Mouse (Mus musculus) limb, embryonic 13.5 days (tissue): ENCODE data around the gene Fat2. TPM values are rescaled to one million over a fixed set of nuclear protein-coding genes. Genes with fewer than 3 reads are reported as not detected.
A peak's percentile ranks its signal among the peaks of the same experiment; 100 is the strongest.

Experiments
- ATAC-seq: fragments of 200-750 bp; cut with Nextera tagmentation; 2 replicates; pipeline ENCODE4 v1.8.0; 2017; ENCODE audit warnings: low read depth, moderate number of reproducible peaks, moderate TSS enrichment; ENCODE audit not compliant: low FRiP score
- H3K27ac ChIP-seq: fragments of 300-500 bp; sonication (generic); 2 replicates; pipeline ENCODE4 v1.5.1; 2015; ENCODE audit warnings: inconsistent platforms, mild to moderate bottlenecking, moderate library complexity
- H3K27me3 ChIP-seq: fragments of 300-500 bp; sonication (generic); 2 replicates; pipeline ENCODE4 v1.6.1; 2015; ENCODE audit warnings: mild to moderate bottlenecking, inconsistent platforms
- H3K36me3 ChIP-seq: fragments of 300-500 bp; sonication (generic); 2 replicates; pipeline ENCODE4 v1.6.1; 2015; ENCODE audit warnings: inconsistent platforms, mild to moderate bottlenecking, moderate library complexity
- H3K4me1 ChIP-seq: fragments of 300-500 bp; sonication (generic); 2 replicates; pipeline ENCODE4 v1.6.1; 2015; ENCODE audit warnings: inconsistent platforms
- H3K4me2 ChIP-seq: fragments of 300-500 bp; sonication (generic); replicated peaks from 2 replicates; pipeline ENCODE4 v1.6.1; 2015; ENCODE audit warnings: inconsistent platforms, mild to moderate bottlenecking, moderate library complexity
- H3K4me3 ChIP-seq: fragments of 300-500 bp; sonication (generic); 2 replicates; pipeline ENCODE4 v1.5.1; 2015; ENCODE audit warnings: moderate library complexity, mild to moderate bottlenecking, inconsistent platforms
- H3K9ac ChIP-seq: fragments of 300-500 bp; sonication (generic); 2 replicates; pipeline ENCODE4 v1.6.1; 2015; ENCODE audit warnings: mild to moderate bottlenecking, inconsistent platforms
- H3K9me3 ChIP-seq: fragments of 300-500 bp; sonication (generic); 2 replicates; pipeline ENCODE4 v1.6.1; 2016; ENCODE audit warnings: inconsistent platforms
- WGBS: fragments of 180-500 bp; shearing (Covaris S2); methylation state at CpG from one replicate; pipeline ENCODE4 v1.1.7; 2015; 5-methylcytosine and 5-hydroxymethylcytosine counted together
- polyA plus RNA-seq: library from polyadenylated mRNA; unstranded; fragments of >200 nt; fragmentation: Nextera tagmentation; extraction: Ambion mirVana; gene quantifications from 2 replicates; pipeline ENCODE4 v1.2.1, GENCODE M21; 2015

Gene Fat2
- polyA plus RNA-seq, 1 experiment from 2014 or later = 0.33 TPM

- WGBS = 83% methylated on average over 9 of the region's 9 CpGs
- no peak for ATAC-seq
- no peak overlapping the region for H3K4me2 ChIP-seq
- H3K27ac ChIP-seq = no peak overlapping the region
- H3K4me3 ChIP-seq = no peak overlapping the region
- no peak overlapping the region for H3K9ac ChIP-seq
- no peaks in the 10 kb centered on the region for H3K27me3 ChIP-seq
- H3K36me3 ChIP-seq = no peaks in the 10 kb centered on the region
- H3K4me1 ChIP-seq = peaks cover 17% of the 10 kb centered on the region; the same call in 1 of the 2 replicates
- H3K9me3 ChIP-seq = 0 out of 2 replicates have a peak, but pooled peaks cover 2% of the 10 kb centered on the region
Observed at GRCm38 (mm10) chr11:55327558-55328409, 8.6 kb downstream of the Fat2 start.

GRCm38 (mm10) chr11:55327111-55327510 lies 9.3 kb downstream of the Fat2 start:
- 85% methylated on average over 5 of the region's 5 CpGs for WGBS
- H3K9me3 ChIP-seq = 0 out of 2 replicates have a peak, but pooled peaks cover 2% of the 10 kb centered on the region
- H3K4me1 ChIP-seq = peaks cover 17% of the 10 kb centered on the region; the same call in 1 of the 2 replicates
- no peak overlapping the region for H3K4me3 ChIP-seq
- no peak overlapping the region for H3K27ac ChIP-seq
- H3K36me3 ChIP-seq = no peaks in the 10 kb centered on the region
- H3K27me3 ChIP-seq = no peaks in the 10 kb centered on the region
- H3K9ac ChIP-seq = no peak overlapping the region
- no peak for ATAC-seq
- H3K4me2 ChIP-seq = no peak overlapping the region

GRCm38 (mm10) chr11:55326211-55326610 lies 10.2 kb downstream of the Fat2 start:
- Histone ChIP-seq H3K27me3 (no peaks in the 10 kb centered on the region), H3K9ac (no peak overlapping the region), H3K9me3 (0 out of 2 replicates have a peak, but pooled peaks cover 2% of the 10 kb centered on the region), H3K4me3 (no peak overlapping the region), H3K4me1 (peaks cover 17% of the 10 kb centered on the region; the same call in 1 of the 2 replicates), H3K4me2 (no peak overlapping the region), H3K27ac (no peak overlapping the region), H3K36me3 (no peaks in the 10 kb centered on the region)
- WGBS = 81% methylated on average over 7 of the region's 7 CpGs
- no peak for ATAC-seq

GRCm38 (mm10) chr11:55323854-55324253 lies 12.5 kb downstream of the Fat2 start:
- Histone ChIP-seq H3K9me3 (no peaks in the 10 kb centered on the region), H3K27ac (no peak overlapping the region), H3K27me3 (no peaks in the 10 kb centered on the region), H3K36me3 (no peaks in the 10 kb centered on the region), H3K4me1 (peaks cover 8% of the 10 kb centered on the region; the same call in 1 of the 2 replicates), H3K4me2 (no peak overlapping the region), H3K9ac (no peak overlapping the region), H3K4me3 (no peak overlapping the region)
- no peak for ATAC-seq
- 66% methylated on average over 8 of the region's 8 CpGs for WGBS

GRCm38 (mm10) chr11:55320990-55321389 lies 15.4 kb downstream of the Fat2 start:
- Histone ChIP-seq H3K4me1 (peaks cover 3% of the 10 kb centered on the region; the same call in 1 of the 2 replicates), H3K9me3 (no peaks in the 10 kb centered on the region), H3K36me3 (no peaks in the 10 kb centered on the region), H3K27ac (no peak overlapping the region), H3K27me3 (no peaks in the 10 kb centered on the region), H3K4me2 (no peak overlapping the region), H3K9ac (no peak overlapping the region), H3K4me3 (no peak overlapping the region)
- 76% methylated on average over 2 of the region's 2 CpGs for WGBS
- ATAC-seq = no peak

GRCm38 (mm10) chr11:55315966-55316365 lies 20.4 kb downstream of the Fat2 start:
- no peak for ATAC-seq
- Histone ChIP-seq H3K4me1 (no peaks in the 10 kb centered on the region), H3K27ac (no peak overlapping the region), H3K9me3 (no peaks in the 10 kb centered on the region), H3K9ac (no peak overlapping the region), H3K27me3 (peaks cover 22% of the 10 kb centered on the region), H3K36me3 (no peaks in the 10 kb centered on the region), H3K4me3 (no peak overlapping the region), H3K4me2 (no peak overlapping the region)
- 83% methylated on average over 6 of the region's 6 CpGs for WGBS

- Histone ChIP-seq H3K36me3 (no peaks in the 10 kb centered on the region), H3K4me1 (no peaks in the 10 kb centered on the region), H3K27ac (no peak overlapping the region), H3K9ac (no peak overlapping the region), H3K9me3 (no peaks in the 10 kb centered on the region), H3K27me3 (peaks cover 22% of the 10 kb centered on the region), H3K4me2 (peak overlapping the region; percentile 39; the same call in 1 of the 2 replicates), H3K4me3 (no peak overlapping the region)
- ATAC-seq = no peak
- 47% methylated on average over 2 of the region's 2 CpGs for WGBS
Observed at GRCm38 (mm10) chr11:55314704-55315047, 21.7 kb downstream of the Fat2 start.

GRCm38 (mm10) chr11:55313768-55314703 lies 22.3 kb downstream of the Fat2 start:
- WGBS = 20% methylated on average over 29 of the region's 29 CpGs
- Histone ChIP-seq H3K4me2 (peak overlapping the region; percentile 39), H3K4me1 (no peaks in the 10 kb centered on the region), H3K27ac (no peak overlapping the region), H3K27me3 (peaks cover 22% of the 10 kb centered on the region), H3K36me3 (no peaks in the 10 kb centered on the region), H3K9ac (no peak overlapping the region), H3K4me3 (0 out of 2 replicates have a peak overlapping the region, but pooled peaks have one; percentile 13), H3K9me3 (no peaks in the 10 kb centered on the region)
- no peak for ATAC-seq

- Histone ChIP-seq H3K9me3 (no peaks in the 10 kb centered on the region), H3K4me3 (no peak overlapping the region), H3K9ac (no peak overlapping the region), H3K27ac (no peak overlapping the region), H3K36me3 (no peaks in the 10 kb centered on the region), H3K4me1 (peaks cover 7% of the 10 kb centered on the region; the same call in 1 of the 2 replicates), H3K27me3 (no peaks in the 10 kb centered on the region), H3K4me2 (no peak overlapping the region)
- WGBS = 68% methylated on average over 4 of the region's 4 CpGs
- no peak for ATAC-seq
Observed at GRCm38 (mm10) chr11:55302350-55302749, 34.0 kb downstream of the Fat2 start.

- no peaks in the 10 kb centered on the region for H3K9me3 ChIP-seq
- no peak overlapping the region for H3K4me3 ChIP-seq
- ATAC-seq = no peak
- no peak overlapping the region for H3K9ac ChIP-seq
- no peaks in the 10 kb centered on the region for H3K4me1 ChIP-seq
- H3K36me3 ChIP-seq = no peaks in the 10 kb centered on the region
- no peak overlapping the region for H3K4me2 ChIP-seq
- no peaks in the 10 kb centered on the region for H3K27me3 ChIP-seq
- H3K27ac ChIP-seq = no peak overlapping the region
- 92% methylated on average over 5 of the region's 5 CpGs for WGBS
Observed at GRCm38 (mm10) chr11:55293179-55293578, 43.2 kb downstream of the Fat2 start.

GRCm38 (mm10) chr11:55291901-55292300 lies 44.5 kb downstream of the Fat2 start:
- Histone ChIP-seq H3K9me3 (no peaks in the 10 kb centered on the region), H3K4me2 (no peak overlapping the region), H3K4me3 (no peak overlapping the region), H3K27me3 (no peaks in the 10 kb centered on the region), H3K36me3 (no peaks in the 10 kb centered on the region), H3K27ac (no peak overlapping the region), H3K9ac (no peak overlapping the region), H3K4me1 (no peaks in the 10 kb centered on the region)
- ATAC-seq = no peak
- WGBS = 90% methylated on average over 7 of the region's 7 CpGs

- 79% methylated on average over 5 of the region's 5 CpGs for WGBS
- Histone ChIP-seq H3K4me1 (no peaks in the 10 kb centered on the region), H3K9ac (no peak overlapping the region), H3K9me3 (no peaks in the 10 kb centered on the region), H3K4me3 (no peak overlapping the region), H3K27me3 (no peaks in the 10 kb centered on the region), H3K4me2 (no peak overlapping the region), H3K27ac (no peak overlapping the region), H3K36me3 (no peaks in the 10 kb centered on the region)
- ATAC-seq = no peak
Observed at GRCm38 (mm10) chr11:55289851-55290391, 46.4 kb downstream of the Fat2 start.
